In the genomic region with DNA sequence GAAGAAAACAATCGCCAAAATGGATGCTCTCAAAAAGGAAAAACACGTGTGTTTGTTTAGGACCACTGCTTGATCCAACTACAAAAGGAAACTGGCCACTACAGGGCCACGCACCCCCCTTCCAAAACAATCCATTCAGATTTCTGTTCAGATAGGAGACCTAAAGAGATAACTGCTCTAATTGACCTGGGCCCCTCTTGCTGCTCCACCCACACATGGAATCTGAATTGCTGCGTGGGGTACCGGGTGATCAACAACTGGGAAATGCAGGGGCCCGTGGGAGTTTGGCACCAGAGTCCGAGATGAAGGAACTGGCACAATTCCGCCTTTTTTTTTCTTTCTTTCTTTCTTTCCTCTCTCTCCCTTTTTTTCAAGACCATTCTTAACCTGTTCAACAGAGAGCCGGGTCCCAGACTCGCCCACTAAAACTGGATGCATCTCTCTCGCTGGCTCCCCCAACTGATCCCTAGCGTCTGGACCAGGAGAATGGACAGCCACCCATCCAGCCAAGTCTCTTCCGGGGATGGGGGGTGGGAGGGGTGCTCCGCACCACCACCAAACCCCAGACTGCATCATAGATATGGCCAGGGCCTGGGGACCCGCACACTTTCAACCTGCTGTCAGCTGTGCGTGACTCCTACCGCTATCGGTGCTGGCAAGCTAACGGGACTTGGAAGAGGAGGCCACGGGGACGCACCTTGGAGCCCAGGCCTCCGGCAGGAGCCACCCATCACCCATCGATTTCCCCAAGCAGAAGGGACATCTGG, we compare ENCODE assay signal across 8 mouse cellular contexts. TPM values are rescaled to one million over a fixed set of nuclear protein-coding genes. Genes with fewer than 3 reads are reported as not detected.
DNase-seq lines count a peak whose midpoint lies in the region; ATAC-seq and TF ChIP-seq lines count a peak whose summit lies in the region.

No protein-coding gene starts in this region.

- no peaks in the 10 kb centered on the region for H3K9me3 ChIP-seq in heart, embryonic 10.5 days
- no peaks in the 10 kb centered on the region for H3K9me3 ChIP-seq in E14TG2a.4 (ENCODE audit: low read length)
- no peaks in the 10 kb centered on the region for H3K9me3 ChIP-seq in forebrain, embryonic 12.5 days
- no peaks in the 10 kb centered on the region for H3K9me3 ChIP-seq in liver, embryonic 12.5 days (replicated peaks)
- H3K9me3 ChIP-seq in stomach, postnatal 0 days (ENCODE audit: control insufficient read depth, low read length), result no peaks in the 10 kb centered on the region

- TF ChIP-seq EP300 in stomach, postnatal 0 days (optimal IDR thresholded peaks at IDR 0.05), result no peak

- peak overlapping the region; percentile 90 for H3K4me2 ChIP-seq in forebrain, embryonic 12.5 days
- peak overlapping the region; percentile 74 for H3K4me2 ChIP-seq in liver, embryonic 12.5 days
- H3K4me2 ChIP-seq in stomach, postnatal 0 days (replicated peaks; ENCODE audit: low read depth), result peak overlapping the region; percentile 90

- H3K27me3 ChIP-seq in heart, embryonic 10.5 days (ENCODE audit: insufficient read depth, poor library complexity, severe bottlenecking), result peaks cover 75% of the 10 kb centered on the region
- peaks cover 63% of the 10 kb centered on the region for H3K27me3 ChIP-seq in E14TG2a.4 (ENCODE audit: insufficient read depth, low read length)
- H3K27me3 ChIP-seq in forebrain, embryonic 12.5 days, result peaks cover 60% of the 10 kb centered on the region
- H3K27me3 ChIP-seq in liver, embryonic 12.5 days (replicated peaks), result peaks cover 66% of the 10 kb centered on the region
- peaks cover 3% of the 10 kb centered on the region; the same call in 1 of the 2 replicates for H3K27me3 ChIP-seq in stomach, postnatal 0 days (ENCODE audit: control insufficient read depth, insufficient read depth, low read length)

- peak overlapping the region; percentile 69 for H3K4me3 ChIP-seq in heart, embryonic 10.5 days
- H3K4me3 ChIP-seq in E14TG2a.4 (replicated peaks; ENCODE audit: low read length), result peak overlapping the region; percentile 77
- H3K4me3 ChIP-seq in forebrain, embryonic 12.5 days (replicated peaks), result peak overlapping the region; percentile 61
- peak overlapping the region; percentile 58 for H3K4me3 ChIP-seq in liver, embryonic 12.5 days
- peak overlapping the region; percentile 69 for H3K4me3 ChIP-seq in stomach, postnatal 0 days (ENCODE audit: low read depth, low read length)

- intact Hi-C loops in heart, postnatal 36 days (cut with DNase I), result loop anchor here (10.0 kb wide), 2 partner anchors 469 to 641 kb away; no protein-coding TSS in a partner anchor

- 3% methylated on average over 23 of the region's 23 CpGs for WGBS in heart, embryonic 10.5 days
- 1% methylated on average over 23 of the region's 23 CpGs for WGBS in forebrain, embryonic 12.5 days
- 9% methylated on average over 23 of the region's 23 CpGs for WGBS in liver, embryonic 12.5 days (ENCODE audit: insufficient replicate concordance)
- WGBS in stomach, postnatal 0 days, result 17% methylated on average over 23 of the region's 23 CpGs

- no peak overlapping the region for H3K27ac ChIP-seq in heart, embryonic 10.5 days
- H3K27ac ChIP-seq in forebrain, embryonic 12.5 days, result no peak overlapping the region
- no peak overlapping the region for H3K27ac ChIP-seq in liver, embryonic 12.5 days
- H3K27ac ChIP-seq in stomach, postnatal 0 days (replicated peaks), result no peak overlapping the region

- H3K36me3 ChIP-seq in heart, embryonic 10.5 days, result no peaks in the 10 kb centered on the region
- no peaks in the 10 kb centered on the region for H3K36me3 ChIP-seq in E14TG2a.4 (ENCODE audit: insufficient read depth, low read length)
- H3K36me3 ChIP-seq in forebrain, embryonic 12.5 days (replicated peaks), result no peaks in the 10 kb centered on the region
- no peaks in the 10 kb centered on the region for H3K36me3 ChIP-seq in liver, embryonic 12.5 days
- no peaks in the 10 kb centered on the region for H3K36me3 ChIP-seq in stomach, postnatal 0 days (ENCODE audit: control insufficient read depth, insufficient read depth, low read length)

- 0 out of 2 replicates have a peak overlapping the region, but pooled peaks have one; percentile 65 for H3K9ac ChIP-seq in forebrain, embryonic 12.5 days
- no peak overlapping the region; the same call in 1 of the 2 replicates for H3K9ac ChIP-seq in liver, embryonic 12.5 days
- H3K9ac ChIP-seq in stomach, postnatal 0 days (ENCODE audit: low read length), result no peak overlapping the region

- TF ChIP-seq CTCF in E14TG2a.4 (conservative IDR thresholded peaks at IDR 0.05; ENCODE audit: low read length), result no peak
- no peak for TF ChIP-seq CTCF in stomach, postnatal 0 days (IDR thresholded peaks at IDR 0.05; ENCODE audit: low read depth)

- DNase-seq in heart, embryonic 10.5 days (ENCODE audit: low spot score), result no peak
- no peak for DNase-seq in heart, postnatal 36 days
- no peak for DNase-seq in stomach, postnatal 0 days (ENCODE audit: low spot score)
- DNase-seq in testis, postnatal 10 days (ENCODE audit: low spot score), result no peak
- DNase-seq in thymus, postnatal 0 days (ENCODE audit: low spot score), result no peak

- peaks cover 33% of the 10 kb centered on the region for H3K4me1 ChIP-seq in heart, embryonic 10.5 days
- H3K4me1 ChIP-seq in E14TG2a.4 (replicated peaks; ENCODE audit: low read depth, low read length), result peaks cover 35% of the 10 kb centered on the region
- H3K4me1 ChIP-seq in forebrain, embryonic 12.5 days, result peaks cover 35% of the 10 kb centered on the region
- peaks cover 34% of the 10 kb centered on the region for H3K4me1 ChIP-seq in liver, embryonic 12.5 days
- no peaks in the 10 kb centered on the region; the same call in 1 of the 2 replicates for H3K4me1 ChIP-seq in stomach, postnatal 0 days (replicated peaks; ENCODE audit: control insufficient read depth, insufficient read depth)

- ATAC-seq in forebrain, embryonic 12.5 days (ENCODE audit: low FRiP score), result no peak
- ATAC-seq in liver, embryonic 12.5 days, result no peak
- no peak for ATAC-seq in stomach, postnatal 0 days (ENCODE audit: low FRiP score, low TSS enrichment)

RNA-seq across cellular contexts. Expression of gene Supt3, which starts 43.2 kb away (rescaled TPM):
- 19.8 and 23.1 TPM in 2 replicates for polyA plus RNA-seq in heart, embryonic 10.5 days (2016; fragmentation: Nextera tagmentation; extraction: Ambion mirVana)
- 10 to 100 TPM; 14.4 to 15.6 TPM for total RNA-seq in heart, postnatal 36 days (2021)
- 21.7 and 23.0 TPM in 2 replicates for polyA plus RNA-seq in forebrain, embryonic 12.5 days (2016; fragmentation: Nextera tagmentation; extraction: Ambion mirVana)
- polyA plus RNA-seq in liver, embryonic 12.5 days (2016; fragmentation: Nextera tagmentation; extraction: Ambion mirVana), result 10.9 and 11.1 TPM in 2 replicates
- 8.9 and 10.7 TPM in 2 replicates for polyA plus RNA-seq in stomach, postnatal 0 days (2015; fragmentation: Nextera tagmentation; extraction: Ambion mirVana)
- 17.3 and 22.2 TPM in 2 replicates for polyA plus RNA-seq in thymus, postnatal 0 days (2015; fragmentation: Nextera tagmentation; extraction: Ambion mirVana)
